Mouse (Mus musculus) brain, adult 2 months (tissue): ENCODE results near the gene Defb10.
A peak's percentile ranks its signal among the peaks of the same experiment; 100 is the strongest.
"Not testable (repeated sequence)": the region's sequence is repeated elsewhere in the genome, so short reads cannot be mapped to it uniquely, and the experiment has no call there.

Experiments
- DNase-seq: peaks from one replicate; pipeline ENCODE4 v3.0.0; 2011; ENCODE audit warnings: low read depth, low spot score

The Defb10 gene

GRCm38 (mm10) chr8:21858586-21858985 lies at the start of gene Defb10:
TSS of gene Defb10 (plus strand) at chr8:21858901.
- peak; percentile 2 for DNase-seq

- not testable (repeated sequence) for DNase-seq
Measured at GRCm38 (mm10) chr8:21885321-21885720, 26.6 kb downstream of the Defb10 start, which contains the start of gene Defb9. TSS of gene Defb9 (minus strand) at chr8:21885421.

- DNase-seq: peak; percentile 9
Measured at GRCm38 (mm10) chr8:21906290-21906689, 47.6 kb downstream of the Defb10 start, which contains the start of gene Defb11. TSS of gene Defb11 (minus strand) at chr8:21906412.
